Mouse (Mus musculus) liver (tissue): ENCODE results near the gene Chst5.
A peak's percentile ranks its signal among the peaks of the same experiment; 100 is the strongest.
"Not testable (repeated sequence)": the region's sequence is repeated elsewhere in the genome, so short reads cannot be mapped to it uniquely, and the experiment has no call there.

ENCODE experiments used
- DNase-seq: peaks from one replicate; pipeline ENCODE4 v3.0.0-alpha.2; 2020; ENCODE audit warnings: mixed read lengths

The Chst5 gene

DNA sequence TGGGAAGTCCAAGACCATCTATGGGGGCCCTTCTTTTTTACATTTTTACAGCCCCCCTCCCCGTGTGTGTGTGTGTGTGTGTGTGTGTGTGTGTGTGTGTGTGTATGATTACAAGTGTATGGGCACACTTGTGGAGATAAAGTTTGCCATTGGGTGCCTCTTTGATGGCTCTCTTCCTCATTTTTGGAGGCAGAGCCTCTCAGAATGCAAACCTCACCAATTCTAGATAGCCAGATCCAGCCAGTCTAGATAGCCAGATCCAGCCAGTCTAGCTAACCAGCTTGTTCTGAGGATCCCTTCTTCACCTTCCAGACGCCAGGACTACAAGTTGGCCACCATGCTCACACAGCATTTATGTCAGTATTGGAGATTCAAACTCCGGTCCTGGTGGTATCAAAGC, 39.0 kb downstream of the Chst5 start:
- no peak for DNase-seq

DNA sequence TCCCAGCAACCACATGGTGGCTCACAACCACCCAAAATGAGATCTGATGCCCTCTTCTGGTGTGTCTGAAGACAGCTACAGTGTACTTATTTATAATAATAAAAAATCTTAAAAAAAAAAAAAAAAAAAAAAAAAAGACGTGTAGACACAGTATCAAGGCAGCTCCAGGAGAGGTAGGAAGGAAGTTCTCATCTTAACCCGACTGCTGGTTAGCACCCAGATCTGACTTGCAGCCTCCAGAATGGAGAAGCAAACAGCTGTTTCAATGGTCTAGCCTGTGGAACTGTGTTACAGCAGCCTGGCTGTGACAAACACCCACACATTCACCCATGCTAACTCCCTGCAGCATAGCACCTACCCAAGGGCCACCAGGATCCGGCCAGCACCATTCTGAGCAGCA, 39.9 kb downstream of the Chst5 start:
- no peak for DNase-seq

DNA sequence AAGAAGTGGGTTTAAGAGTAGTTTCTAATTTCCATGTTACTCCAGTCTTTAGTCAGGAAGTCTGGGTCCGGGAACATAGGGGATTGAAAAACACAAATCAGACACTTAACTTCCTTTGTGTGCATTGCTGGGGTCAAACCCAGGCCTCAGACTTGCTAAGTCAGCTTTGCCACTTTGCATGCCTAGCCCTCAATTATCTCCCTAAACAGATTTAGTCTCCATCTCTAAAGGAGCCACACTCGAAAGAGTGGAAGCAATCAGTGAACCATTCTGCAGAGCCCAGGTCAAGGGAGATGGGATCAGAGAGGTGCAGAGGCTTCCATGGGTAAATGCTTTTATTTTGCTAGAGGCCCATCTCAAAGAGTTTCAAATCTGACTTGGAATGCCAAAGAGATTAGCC, 41.6 kb downstream of the Chst5 start:
- DNase-seq = no peak

DNA sequence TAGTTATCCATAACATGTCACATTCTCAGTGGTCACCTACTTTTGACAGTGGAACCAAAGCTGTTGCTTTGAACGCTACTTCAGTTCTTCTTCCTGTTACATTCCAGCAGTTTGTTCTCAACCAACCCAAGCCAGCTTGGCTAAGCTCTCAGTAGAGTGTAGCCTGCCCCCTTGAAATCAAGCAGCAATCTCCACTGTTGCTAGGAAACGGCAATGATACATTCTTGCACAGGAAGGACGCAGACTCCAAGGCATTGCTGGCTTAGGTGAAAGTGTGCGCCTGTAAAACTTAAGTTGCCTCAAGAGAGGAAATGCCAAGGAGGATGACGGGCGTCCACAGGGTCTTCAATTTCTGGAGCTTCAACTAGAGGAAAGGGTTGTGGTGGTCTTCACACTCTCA, 44.4 kb downstream of the Chst5 start:
- no peak for DNase-seq

DNA sequence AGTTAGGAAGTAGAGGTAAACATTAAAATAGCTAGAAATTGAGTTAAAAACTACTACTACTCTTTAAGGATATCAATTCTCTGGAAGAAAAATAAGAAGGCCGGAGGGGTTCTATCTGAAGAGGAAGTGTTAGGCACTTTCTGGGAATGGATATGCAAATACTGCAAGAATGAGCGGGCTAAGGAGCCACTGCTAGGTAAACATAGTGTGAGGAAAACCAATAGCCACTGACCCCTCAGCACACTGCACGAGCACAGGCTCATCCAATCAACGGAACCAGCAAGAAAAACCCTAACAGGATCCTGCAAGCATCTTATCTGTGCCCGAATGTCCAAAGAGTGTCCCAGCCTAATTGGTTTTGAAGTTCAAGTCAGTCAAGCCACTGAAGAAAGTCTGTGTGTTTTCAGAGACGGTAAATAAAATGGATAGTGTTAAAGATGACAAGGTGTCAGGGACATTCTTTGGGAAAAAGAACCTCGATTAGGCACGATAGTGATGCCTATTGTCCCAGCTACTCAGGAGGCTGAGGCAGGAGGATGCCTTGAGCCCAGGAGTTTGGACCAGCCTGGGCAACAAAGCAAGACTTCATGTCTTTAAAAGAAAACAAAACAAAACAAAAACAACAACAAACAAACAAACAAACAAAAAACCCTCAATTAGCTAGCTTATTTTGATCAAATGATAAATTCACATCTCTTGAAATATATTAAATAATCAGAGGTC, 45.0 kb downstream of the Chst5 start:
- no peak for DNase-seq

DNA sequence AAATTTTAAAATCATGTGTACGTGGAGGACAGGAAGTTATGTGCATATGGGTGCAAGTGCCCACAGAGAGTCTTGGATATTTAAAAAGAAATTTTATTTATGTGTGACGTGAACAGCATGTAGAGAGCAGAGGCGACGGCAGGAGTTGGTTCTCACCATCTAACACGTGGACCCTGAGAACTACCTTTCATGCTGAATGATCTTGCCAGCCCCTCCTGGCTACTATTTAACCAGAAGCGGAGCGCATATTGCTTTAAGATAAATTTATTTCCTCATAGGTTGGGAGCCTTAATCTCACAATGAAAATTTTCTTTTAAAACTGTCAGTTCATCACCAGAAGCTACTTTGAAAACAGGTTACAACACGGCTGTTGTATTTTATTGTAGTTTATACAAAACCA, 45.6 kb downstream of the Chst5 start:
- no peak for DNase-seq

DNA sequence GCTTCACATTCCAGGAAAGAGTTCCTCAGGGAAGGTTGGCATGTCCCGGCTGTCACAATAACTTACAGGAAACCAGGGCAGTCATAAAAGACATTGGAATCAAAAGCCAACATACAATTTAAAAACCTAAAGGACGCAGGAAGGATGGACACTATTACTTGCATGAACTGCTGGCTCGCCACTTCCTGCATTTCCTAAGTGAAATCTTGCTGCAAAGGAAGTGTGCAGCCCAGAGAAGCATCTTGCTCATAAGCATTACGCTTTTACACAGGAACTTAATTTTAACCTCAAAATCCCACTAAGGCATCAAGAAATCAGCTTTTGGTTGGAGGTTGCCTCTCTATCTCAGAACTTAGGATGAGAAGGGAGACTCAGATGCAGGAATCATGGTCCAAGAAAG, 47.0 kb downstream of the Chst5 start:
- no peak for DNase-seq

DNA sequence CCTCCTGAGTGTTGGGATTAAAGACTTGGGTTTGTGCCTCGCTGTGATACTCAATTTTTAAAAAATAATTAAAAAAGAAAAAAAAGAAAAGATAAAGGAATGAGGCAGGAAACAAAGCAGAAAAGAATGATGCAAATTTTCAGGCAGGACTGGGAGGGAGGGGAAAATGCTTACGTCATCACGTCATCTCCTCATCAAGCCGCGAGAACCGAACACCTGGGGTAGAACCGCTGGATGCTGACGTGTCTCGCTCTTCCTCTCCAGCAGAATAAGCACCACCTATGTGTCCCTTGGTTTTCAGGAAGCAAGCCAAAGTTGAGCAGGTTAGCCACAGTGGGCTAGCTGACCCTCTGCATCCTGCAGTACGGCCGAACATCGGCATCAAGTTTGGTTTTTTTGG, 54.3 kb downstream of the Chst5 start:
- DNase-seq = no peak

DNA sequence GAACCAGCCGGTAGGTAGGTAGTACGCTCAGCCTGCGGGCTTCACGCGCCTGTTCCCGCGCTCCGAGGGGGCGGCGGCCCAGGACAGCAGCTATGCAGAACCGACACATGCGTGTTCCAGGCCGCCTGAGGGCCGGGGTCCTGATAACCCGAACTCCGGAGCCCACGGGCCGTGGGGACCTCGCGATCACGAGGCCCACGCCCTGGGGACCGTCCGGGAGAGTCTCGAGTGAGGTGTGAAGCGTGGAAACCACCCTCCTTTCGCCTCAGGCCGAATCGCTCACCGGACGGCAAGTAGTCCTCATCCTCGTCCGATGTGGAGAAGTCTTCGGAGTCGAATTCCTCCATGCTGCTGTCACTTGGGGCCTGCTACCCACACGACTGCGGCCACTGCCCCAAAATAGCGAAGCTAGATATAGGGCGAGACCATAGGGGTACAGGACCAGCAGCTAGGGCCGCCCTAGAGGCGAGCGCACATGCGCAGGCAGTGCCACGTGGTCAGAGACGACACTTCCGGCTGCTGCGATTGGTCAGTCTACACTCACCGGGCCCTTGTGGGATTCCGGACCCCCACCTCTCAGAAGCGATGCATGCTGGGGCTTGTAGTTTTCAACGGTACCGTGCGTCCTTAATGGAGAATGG, 56.3 kb downstream of the Chst5 start, which contains the start of gene Cfdp1:
Cfdp1 (minus strand) TSS at position 431 of the 641 bp plus-strand sequence.
- peak; percentile 95 for DNase-seq

DNA sequence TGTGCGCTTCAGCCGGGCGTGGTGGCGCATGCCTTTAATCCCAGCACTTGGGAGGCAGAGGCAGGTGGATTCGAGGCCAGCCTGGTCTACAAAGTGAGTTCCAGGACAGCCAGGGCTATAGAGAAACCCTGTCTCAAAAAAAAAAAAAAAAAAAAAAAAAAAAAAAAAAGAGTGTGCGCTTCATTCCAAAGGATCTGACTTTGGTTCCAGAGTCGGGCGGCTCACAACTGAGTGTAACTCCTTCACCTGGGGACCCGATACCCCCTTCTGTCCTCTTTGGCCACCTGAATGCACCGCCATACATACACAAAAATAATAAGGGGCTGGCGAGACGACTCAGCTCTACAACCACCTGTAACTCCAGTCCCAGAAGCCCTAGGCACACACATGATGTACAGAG, 57.0 kb downstream of the Chst5 start:
- DNase-seq = not testable (repeated sequence)

DNA sequence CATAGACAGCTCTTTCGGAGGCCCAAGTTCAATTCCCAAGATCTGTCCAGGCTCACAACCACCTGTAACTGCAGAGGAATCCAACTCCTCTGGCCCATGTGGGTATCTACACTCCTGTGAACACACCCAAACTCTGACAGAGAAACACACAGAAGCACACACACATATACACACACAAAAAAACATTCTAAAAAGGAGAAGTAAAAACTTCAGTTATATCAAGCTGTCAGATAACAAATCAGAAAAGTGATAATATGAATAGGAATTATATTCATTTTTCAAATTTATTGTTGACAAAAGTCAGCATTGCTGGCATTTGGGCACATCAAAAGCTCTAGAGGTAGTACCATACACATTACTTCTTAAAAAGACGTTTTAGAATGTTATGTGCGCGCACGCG, 63.5 kb downstream of the Chst5 start:
- DNase-seq = no peak
